Mouse (Mus musculus) kidney, adult 2 months (tissue): ENCODE data around the gene Bcar3. TPM values are rescaled to one million over a fixed set of nuclear protein-coding genes. Genes with fewer than 3 reads are reported as not detected.
A peak's percentile ranks its signal among the peaks of the same experiment; 100 is the strongest.

Experiments used
- DNase-seq: peaks from one replicate; pipeline ENCODE4 v3.0.0; 2021
- H3K27ac ChIP-seq: fragments of 200-500 bp; 2 replicates; pipeline ENCODE4 v1.5.1; 2012; ENCODE audit warnings: low read depth, low read length, control low read depth, inconsistent platforms; ENCODE audit not compliant: insufficient read depth
- H3K27me3 ChIP-seq: fragments of 200-500 bp; replicated peaks from 2 replicates; pipeline ENCODE4 v1.6.1; 2012; ENCODE audit warnings: mild to moderate bottlenecking, moderate library complexity, low read length, inconsistent platforms; ENCODE audit not compliant: control insufficient read depth, insufficient read depth
- H3K36me3 ChIP-seq: fragments of 200-500 bp; 2 replicates; pipeline ENCODE4 v1.6.1; 2012; ENCODE audit warnings: mild to moderate bottlenecking, moderate library complexity, low read length, inconsistent platforms; ENCODE audit not compliant: control insufficient read depth, insufficient read depth
- H3K4me1 ChIP-seq: fragments of 200-500 bp; 2 replicates; pipeline ENCODE4 v1.6.1; 2011; ENCODE audit warnings: low read length; ENCODE audit not compliant: control insufficient read depth, insufficient read depth
- H3K4me3 ChIP-seq: fragments of 200-500 bp; 2 replicates; pipeline ENCODE4 v1.5.1; 2011; ENCODE audit warnings: mild to moderate bottlenecking, low read depth, low read length, control low read depth; ENCODE audit not compliant: insufficient read depth
- CTCF ChIP-seq: fragments of 200-500 bp; conservative IDR thresholded peaks from 2 replicates; pipeline ENCODE4 v1.5.1; 2011; ENCODE audit warnings: low read depth, mild to moderate bottlenecking, control low read depth, low read length, moderate library complexity, mixed read lengths; ENCODE audit not compliant: insufficient read depth, insufficient read length
- POLR2A ChIP-seq: fragments of 200-500 bp; IDR thresholded peaks from one replicate; pipeline ENCODE4 v1.6.1; 2011; ENCODE audit warnings: low read depth, low read length, control low read depth
- WGBS: fragments of 180-500 bp; shearing (Covaris S2); methylation state at CpG from one replicate; pipeline ENCODE4 v1.1.7; 2018; 5-methylcytosine and 5-hydroxymethylcytosine counted together
- polyA plus RNA-seq: library from polyadenylated mRNA; depleted of rRNA; stranded (reverse); fragments of >200 nt; gene quantifications from 2 replicates; pipeline ENCODE4 v1.2.3, GENCODE M21; 2012

Gene Bcar3
- polyA plus RNA-seq, 1 experiment, result 41.3 TPM

DNA sequence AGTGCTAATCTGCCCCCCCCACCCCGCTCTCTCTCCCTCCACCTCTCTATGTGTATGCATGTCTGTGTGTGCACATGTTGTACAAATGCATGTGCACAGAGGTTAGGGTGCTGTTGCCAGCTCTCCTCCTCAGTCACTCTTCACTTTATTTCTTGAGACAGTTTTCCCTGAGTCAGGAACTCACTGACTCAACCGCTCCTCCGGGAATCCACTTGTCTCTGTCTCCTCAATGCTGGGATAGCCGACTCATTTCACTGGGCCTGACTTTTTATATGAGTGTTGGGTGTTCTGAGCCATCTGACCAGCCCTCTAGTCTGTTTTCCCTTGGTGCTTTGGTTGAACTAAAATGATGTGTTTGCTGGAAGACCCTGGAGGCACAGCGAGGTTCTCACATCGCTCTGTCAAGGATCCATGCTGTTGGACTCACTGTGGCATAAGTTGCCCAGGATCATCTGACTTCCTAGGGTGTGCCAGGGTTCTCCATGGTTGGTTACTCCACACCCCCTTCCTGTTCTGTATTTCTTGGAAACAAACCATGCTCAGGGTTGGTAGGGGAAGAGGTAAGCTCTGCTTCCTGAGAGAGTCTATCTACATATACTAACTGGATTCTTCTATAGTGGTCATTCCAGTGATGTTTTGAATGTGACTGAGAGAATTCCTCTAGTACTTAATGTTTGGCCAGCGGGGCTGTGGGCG, 77.9 kb downstream of the Bcar3 start:
- peaks cover 5% of the 10 kb centered on the region; the same call in 1 of the 2 replicates for H3K4me1 ChIP-seq
- no peak overlapping the region for H3K4me3 ChIP-seq

DNA sequence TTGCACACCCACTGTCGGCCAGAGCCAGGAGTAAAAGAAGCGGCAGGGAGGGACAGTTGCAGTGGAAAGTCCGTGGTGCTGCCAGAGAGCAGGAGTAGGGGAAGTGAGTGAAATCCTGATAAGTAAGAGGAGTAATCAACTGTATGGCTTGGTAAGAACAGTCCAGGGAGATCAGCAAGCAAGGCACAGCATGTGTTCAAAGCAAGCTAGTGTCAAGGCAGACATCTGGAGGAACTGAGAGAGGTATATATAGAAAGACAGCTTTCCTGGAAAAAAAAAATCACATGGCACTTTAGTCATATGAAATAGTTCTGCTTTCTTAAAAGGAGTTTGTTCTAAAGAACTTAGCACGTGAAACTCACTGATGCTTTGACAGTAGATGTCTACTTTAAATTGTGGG, 78.7 kb downstream of the Bcar3 start:
- DNase-seq, result no peak
- H3K4me1 ChIP-seq, result peaks cover 5% of the 10 kb centered on the region; the same call in 1 of the 2 replicates
- no peak overlapping the region for H3K27ac ChIP-seq
- no peak for TF ChIP-seq CTCF
- TF ChIP-seq POLR2A, result no peak
- 78% methylated on average over 4 of the region's 4 CpGs for WGBS
- no peak overlapping the region for H3K4me3 ChIP-seq
- H3K27me3 ChIP-seq, result no peaks in the 10 kb centered on the region
- no peaks in the 10 kb centered on the region for H3K36me3 ChIP-seq

More for the DNA sequence above, 77.9 kb downstream of the Bcar3 start:
- DNase-seq, result peak; percentile 66
- Histone ChIP-seq H3K27ac (no peak overlapping the region), H3K36me3 (no peaks in the 10 kb centered on the region), H3K27me3 (no peaks in the 10 kb centered on the region)
- TF ChIP-seq CTCF (no peak), POLR2A (no peak)
- 80% methylated on average over 8 of the region's 8 CpGs for WGBS

DNA sequence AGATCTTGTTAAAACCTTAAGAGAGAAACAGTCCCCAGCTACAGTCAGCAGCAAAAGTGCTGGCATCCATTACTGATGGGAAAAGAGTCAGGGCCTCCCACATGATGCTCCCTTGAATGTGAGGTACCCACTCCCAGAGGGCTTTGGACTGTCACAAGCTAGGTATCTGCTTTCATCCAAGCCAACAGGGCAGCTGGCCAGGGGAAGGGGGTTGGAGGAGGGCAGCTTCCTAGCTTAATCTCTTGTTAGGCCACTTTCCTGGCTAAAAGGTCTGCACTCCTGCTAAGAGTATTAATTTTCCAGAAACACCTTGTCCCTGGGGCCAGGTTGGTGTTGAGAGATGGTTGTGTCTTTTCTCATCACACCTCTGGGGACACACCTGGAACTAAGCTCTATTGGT, 82.1 kb downstream of the Bcar3 start:
- Histone ChIP-seq H3K4me1 (peaks cover 5% of the 10 kb centered on the region; the same call in 1 of the 2 replicates), H3K4me3 (no peak overlapping the region), H3K36me3 (no peaks in the 10 kb centered on the region), H3K27ac (no peak overlapping the region), H3K27me3 (no peaks in the 10 kb centered on the region)
- TF ChIP-seq CTCF (no peak), POLR2A (no peak)
- no peak for DNase-seq

DNA sequence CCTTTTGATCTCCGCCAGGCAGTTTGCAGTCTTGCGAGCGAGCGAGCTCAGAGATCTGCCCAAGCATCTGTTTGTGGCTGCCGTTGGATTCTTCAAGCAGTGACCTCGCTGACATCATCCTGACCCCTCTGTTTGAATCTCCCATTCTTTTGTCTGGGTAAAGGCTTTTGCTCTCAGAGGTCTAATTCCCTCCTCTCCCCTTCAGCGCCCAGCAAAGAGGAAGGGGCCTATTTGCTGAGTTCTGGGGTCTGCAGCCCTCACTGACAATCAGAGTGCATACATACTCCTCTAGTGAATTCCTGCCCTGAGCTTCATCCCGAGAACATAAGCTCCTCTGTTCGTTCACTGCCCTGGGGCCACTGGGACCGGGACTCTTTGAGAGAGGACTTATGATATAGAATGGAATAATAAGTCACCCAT, 82.5 kb downstream of the Bcar3 start:
- no peak overlapping the region for H3K27ac ChIP-seq
- no peaks in the 10 kb centered on the region for H3K27me3 ChIP-seq
- TF ChIP-seq POLR2A, result no peak
- no peak for TF ChIP-seq CTCF
- WGBS, result 72% methylated on average over 10 of the region's 10 CpGs
- no peak overlapping the region for H3K4me3 ChIP-seq
- no peaks in the 10 kb centered on the region for H3K36me3 ChIP-seq
- no peak for DNase-seq
- peaks cover 5% of the 10 kb centered on the region; the same call in 1 of the 2 replicates for H3K4me1 ChIP-seq

DNA sequence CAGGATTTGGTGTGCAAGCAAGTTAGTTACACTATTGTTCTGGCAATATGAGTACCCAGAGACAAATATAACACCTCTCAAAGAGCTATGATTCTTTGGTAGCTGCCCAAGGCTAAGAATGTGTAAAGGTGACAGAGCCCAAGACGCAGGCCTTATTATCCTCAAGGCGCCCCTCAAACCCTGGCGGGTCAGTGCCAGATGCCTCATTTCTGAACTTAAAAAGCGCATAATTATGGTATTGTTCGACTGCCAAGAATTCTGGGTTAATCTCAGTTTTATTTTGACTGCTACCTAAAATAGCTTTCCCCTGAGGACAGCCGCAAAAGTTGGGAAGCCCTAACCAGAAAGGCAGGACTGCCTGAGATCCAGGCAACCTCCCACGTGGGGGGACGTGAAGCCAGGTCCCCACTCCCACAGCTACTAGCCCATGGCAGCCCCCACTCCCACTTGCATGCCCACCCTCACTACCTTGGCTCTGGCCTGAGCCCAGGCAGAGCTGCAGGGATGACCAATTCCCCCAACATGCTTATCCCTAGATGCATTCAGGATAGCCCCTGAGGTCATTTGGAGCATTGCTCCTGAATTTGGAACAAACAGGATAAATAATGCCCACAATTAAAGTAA, 83.0 kb downstream of the Bcar3 start:
- no peak overlapping the region for H3K4me3 ChIP-seq
- H3K36me3 ChIP-seq, result no peaks in the 10 kb centered on the region
- peaks cover 2% of the 10 kb centered on the region; the same call in 1 of the 2 replicates for H3K4me1 ChIP-seq
- H3K27me3 ChIP-seq, result no peaks in the 10 kb centered on the region
- TF ChIP-seq CTCF, result no peak
- TF ChIP-seq POLR2A, result no peak
- no peak for DNase-seq
- no peak overlapping the region for H3K27ac ChIP-seq
- 59% methylated on average over 8 of the region's 8 CpGs for WGBS

DNA sequence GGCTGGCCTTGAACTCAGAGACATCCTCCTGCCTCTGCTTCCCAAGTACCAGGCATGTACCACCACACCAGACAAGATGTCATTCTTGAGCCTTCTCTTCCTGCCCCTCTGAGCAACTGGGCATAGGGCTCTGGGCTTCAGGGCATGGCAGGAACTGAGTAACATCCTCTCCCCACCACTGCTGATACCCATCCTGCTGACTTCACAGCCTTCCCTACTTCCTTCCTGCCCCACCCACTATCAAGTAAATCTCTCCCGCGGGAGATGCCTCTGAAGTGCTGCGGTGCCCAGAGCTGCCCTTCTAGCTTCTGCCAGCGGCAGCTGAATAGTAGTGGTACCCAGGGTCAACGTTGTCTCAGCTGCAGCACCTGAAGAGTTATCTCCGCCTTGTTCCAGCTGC, 84.7 kb downstream of the Bcar3 start:
- TF ChIP-seq POLR2A, result no peak
- DNase-seq, result no peak
- WGBS, result 64% methylated on average over 6 of the region's 6 CpGs
- Histone ChIP-seq H3K4me3 (no peak overlapping the region), H3K27ac (no peak overlapping the region), H3K27me3 (no peaks in the 10 kb centered on the region), H3K4me1 (no peaks in the 10 kb centered on the region), H3K36me3 (no peaks in the 10 kb centered on the region)

DNA sequence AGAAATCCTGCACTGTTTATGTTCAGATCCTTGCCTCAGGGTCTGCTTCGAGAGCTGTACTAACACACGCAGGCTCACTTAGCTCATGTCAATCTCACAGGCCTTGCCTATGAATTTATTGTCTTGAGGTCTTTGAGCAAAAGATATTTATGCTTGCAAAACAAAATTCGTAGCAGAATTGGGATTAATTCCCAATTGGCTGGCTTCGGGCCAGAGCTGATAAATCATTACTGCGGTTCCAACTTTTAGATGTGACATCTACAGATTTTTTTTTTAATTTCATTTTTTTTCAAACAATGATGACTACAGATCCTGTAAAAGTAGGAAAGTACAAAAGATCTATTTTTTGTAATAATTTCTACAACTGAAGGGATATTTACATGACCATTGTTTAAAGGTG, 86.8 kb downstream of the Bcar3 start:
- WGBS, result 76% methylated on average over 5 of the region's 5 CpGs
- Histone ChIP-seq H3K4me3 (no peak overlapping the region), H3K4me1 (no peaks in the 10 kb centered on the region), H3K27ac (no peak overlapping the region), H3K36me3 (no peaks in the 10 kb centered on the region), H3K27me3 (no peaks in the 10 kb centered on the region)
- no peak for DNase-seq
- TF ChIP-seq POLR2A (no peak), CTCF (no peak)
